Mouse (Mus musculus): ENCODE data around the gene Rtkn. TPM values are rescaled to one million over a fixed set of nuclear protein-coding genes. Genes with fewer than 3 reads are reported as not detected.

Gene Rtkn
- polyA plus RNA-seq, 1 experiment from 2014 or later, result 31.9 TPM

- no peak for ATAC-seq (ENCODE audit: insufficient read depth, low FRiP score, low read depth)
- no peak overlapping the region for H3K4me3 ChIP-seq (replicated peaks)
- H3K27ac ChIP-seq, result no peak overlapping the region
- H3K4me2 ChIP-seq, result no peak overlapping the region
- peaks cover 86% of the 10 kb centered on the region for H3K36me3 ChIP-seq
- no peaks in the 10 kb centered on the region for H3K9me3 ChIP-seq
- no peak overlapping the region for H3K9ac ChIP-seq
- no peaks in the 10 kb centered on the region for H3K27me3 ChIP-seq (replicated peaks)
- 91% methylated on average over 7 of the region's 7 CpGs for WGBS
- no peaks in the 10 kb centered on the region for H3K4me1 ChIP-seq
These were observed 58.3 kb downstream of the Rtkn start for GRCm38 (mm10) chr6:83193571-83193970.

DNA sequence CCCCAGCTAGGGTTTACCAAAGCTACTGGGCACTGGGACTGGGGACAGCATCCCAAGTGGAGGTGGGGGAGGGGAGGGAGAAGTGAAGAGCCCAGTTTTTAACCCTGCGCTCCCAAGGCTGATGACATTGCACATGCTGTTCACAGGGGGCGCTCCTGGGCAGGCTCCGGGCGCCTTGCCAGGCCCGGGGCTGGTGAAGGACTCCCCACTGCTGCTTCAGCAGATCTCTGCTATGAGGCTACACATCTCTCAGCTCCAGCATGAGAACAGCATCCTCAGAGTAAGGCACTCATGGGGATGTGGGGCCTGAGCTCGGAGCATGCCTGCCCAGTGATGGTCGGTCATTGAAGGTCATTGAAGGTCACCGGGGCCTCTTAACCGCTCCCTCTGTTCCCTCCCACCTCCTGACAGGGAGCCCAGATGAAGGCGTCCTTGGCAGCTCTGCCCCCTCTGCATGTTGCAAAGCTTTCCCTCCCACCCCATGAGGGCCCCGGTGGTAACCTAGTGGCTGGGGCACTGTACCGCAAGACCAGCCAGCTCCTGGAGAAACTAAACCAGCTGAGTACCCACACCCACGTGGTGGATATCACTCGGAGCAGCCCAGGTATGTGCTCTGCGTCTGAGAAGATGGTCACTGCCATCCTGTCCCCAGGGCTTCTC lies 62.2 kb downstream of the Rtkn start:
- H3K27me3 ChIP-seq (replicated peaks), result no peaks in the 10 kb centered on the region
- no peak; the same call in 1 of the 2 replicates for ATAC-seq (ENCODE audit: insufficient read depth, low FRiP score, low read depth)
- H3K4me2 ChIP-seq, result no peak overlapping the region
- no peak overlapping the region for H3K4me3 ChIP-seq (replicated peaks)
- peaks cover 60% of the 10 kb centered on the region for H3K36me3 ChIP-seq
- H3K9ac ChIP-seq, result no peak overlapping the region
- 48% methylated on average over 15 of the region's 15 CpGs for WGBS
- no peaks in the 10 kb centered on the region for H3K9me3 ChIP-seq
- no peak overlapping the region for H3K27ac ChIP-seq
- H3K4me1 ChIP-seq, result no peaks in the 10 kb centered on the region

MicroRNAs encoded within 50 kb of the gene (microRNA counts, 519-probe panel; counts per million panel counts)
- microRNA mmu-miR-3470a+mmu-miR-3470b, result 1,945 counts per million, percentile 21 among the panel's probes with 10 or more counts

Small RNA genes lying within 50 kb of the gene (microRNA-seq; reads per million reads assigned to microRNA genes)
- gene Mir3470a, result not detected

Other genes starting within 250 kb of the Rtkn start
- 2.0 and 2.1 TPM in 2 replicates for gene Sema4f, start 195.7 kb upstream of the Rtkn start, polyA plus RNA-seq (2015; fragmentation: Nextera tagmentation; extraction: Ambion mirVana)
- 0.84 and 1.2 TPM in 2 replicates for gene M1ap, start 188.6 kb upstream of the Rtkn start, polyA plus RNA-seq (2015; fragmentation: Nextera tagmentation; extraction: Ambion mirVana)
- gene Dok1, start 102.0 kb upstream of the Rtkn start, polyA plus RNA-seq (2015; fragmentation: Nextera tagmentation; extraction: Ambion mirVana), result 11.9 and 14.3 TPM in 2 replicates
- gene Loxl3, start 101.3 kb upstream of the Rtkn start, polyA plus RNA-seq (2015; fragmentation: Nextera tagmentation; extraction: Ambion mirVana), result 14.2 and 16.2 TPM in 2 replicates
- 211 and 212 TPM in 2 replicates for gene Aup1, start 80.9 kb upstream of the Rtkn start, polyA plus RNA-seq (2015; fragmentation: Nextera tagmentation; extraction: Ambion mirVana)
- 86.6 and 94.1 TPM in 2 replicates for gene Htra2, start 80.2 kb upstream of the Rtkn start, polyA plus RNA-seq (2015; fragmentation: Nextera tagmentation; extraction: Ambion mirVana)
- 5.4 and 7.1 TPM in 2 replicates for gene Dqx1, start 77.6 kb upstream of the Rtkn start, polyA plus RNA-seq (2015; fragmentation: Nextera tagmentation; extraction: Ambion mirVana)
- gene Tlx2, start 65.2 kb upstream of the Rtkn start, polyA plus RNA-seq (2015; fragmentation: Nextera tagmentation; extraction: Ambion mirVana), result 7.5 and 9.3 TPM in 2 replicates
- 29.6 and 34.6 TPM in 2 replicates for gene Pcgf1, start 57.6 kb upstream of the Rtkn start, polyA plus RNA-seq (2015; fragmentation: Nextera tagmentation; extraction: Ambion mirVana)
- gene Lbx2, start 49.1 kb upstream of the Rtkn start, polyA plus RNA-seq (2015; fragmentation: Nextera tagmentation; extraction: Ambion mirVana), result 0.59 and 0.63 TPM in 2 replicates
- gene Ccdc142, start 33.9 kb upstream of the Rtkn start, polyA plus RNA-seq (2015; fragmentation: Nextera tagmentation; extraction: Ambion mirVana), result 2.5 and 3.6 TPM in 2 replicates
- gene Gm42688, start 33.8 kb upstream of the Rtkn start, polyA plus RNA-seq (2015; fragmentation: Nextera tagmentation; extraction: Ambion mirVana), result 2.7 and 2.8 TPM in 2 replicates
- 122 and 136 TPM in 2 replicates for gene Mrpl53, start 26.4 kb upstream of the Rtkn start, polyA plus RNA-seq (2015; fragmentation: Nextera tagmentation; extraction: Ambion mirVana)
- gene Mogs, start 20.0 kb upstream of the Rtkn start, polyA plus RNA-seq (2015; fragmentation: Nextera tagmentation; extraction: Ambion mirVana), result 53.6 and 58.0 TPM in 2 replicates
- gene Wbp1, start 13.9 kb upstream of the Rtkn start, polyA plus RNA-seq (2015; fragmentation: Nextera tagmentation; extraction: Ambion mirVana), result 91.5 and 101 TPM in 2 replicates
- 11.3 and 11.4 TPM in 2 replicates for gene Ino80b, start 10.0 kb upstream of the Rtkn start, polyA plus RNA-seq (2015; fragmentation: Nextera tagmentation; extraction: Ambion mirVana)
- gene Wdr54, start 20.9 kb downstream of the Rtkn start, polyA plus RNA-seq (2015; fragmentation: Nextera tagmentation; extraction: Ambion mirVana), result 3.6 and 5.1 TPM in 2 replicates
- 2.3 and 2.7 TPM in 2 replicates for gene 1700003E16Rik, start 20.9 kb downstream of the Rtkn start, polyA plus RNA-seq (2015; fragmentation: Nextera tagmentation; extraction: Ambion mirVana)
- gene Dctn1, start 30.5 kb downstream of the Rtkn start, polyA plus RNA-seq (2015; fragmentation: Nextera tagmentation; extraction: Ambion mirVana), result 84.7 and 86.1 TPM in 2 replicates
- gene Slc4a5, start 84.4 kb downstream of the Rtkn start, polyA plus RNA-seq (2015; fragmentation: Nextera tagmentation; extraction: Ambion mirVana), result 0.26 and 0.40 TPM in 2 replicates
- 33.7 and 42.0 TPM in 2 replicates for gene Mthfd2, start 190.4 kb downstream of the Rtkn start, polyA plus RNA-seq (2015; fragmentation: Nextera tagmentation; extraction: Ambion mirVana)
- gene Mob1a, start 190.6 kb downstream of the Rtkn start, polyA plus RNA-seq (2015; fragmentation: Nextera tagmentation; extraction: Ambion mirVana), result 63.5 and 64.5 TPM in 2 replicates
- gene Bola3, start 213.7 kb downstream of the Rtkn start, polyA plus RNA-seq (2015; fragmentation: Nextera tagmentation; extraction: Ambion mirVana), result 149 and 164 TPM in 2 replicates